Mouse (Mus musculus) fat pad, adult 2 months (tissue): ENCODE data around the gene Fyn.

Experiments used
- DNase-seq: peaks from one replicate; pipeline ENCODE4 v3.0.0-alpha.2; 2011; ENCODE audit warnings: low read depth, low spot score; ENCODE audit errors: extremely low read depth

Gene Fyn

GRCm38 (mm10) chr10:39503331-39503730, 134.7 kb downstream of the Fyn start:
- no peak for DNase-seq

DNA sequence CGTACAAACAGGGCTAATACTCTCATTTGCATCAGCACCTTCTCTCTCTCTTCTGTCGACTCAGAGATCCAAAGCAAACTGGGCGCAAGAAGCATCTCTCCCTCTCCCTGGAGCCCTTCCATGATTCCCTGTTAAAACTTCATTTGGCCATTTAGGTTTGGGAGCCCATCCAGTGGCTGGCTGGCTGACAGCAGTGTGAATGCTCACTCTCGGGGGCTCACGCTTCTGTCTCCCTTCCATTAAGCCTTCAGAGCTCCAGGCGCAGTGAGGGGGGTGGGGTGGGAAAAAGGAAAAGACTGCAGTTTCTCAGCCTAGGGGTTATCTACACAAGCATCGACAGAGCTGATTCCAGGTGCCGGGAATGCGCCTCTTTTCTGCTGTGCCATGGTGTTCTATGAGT, 136.4 kb downstream of the Fyn start:
- DNase-seq = no peak

GRCm38 (mm10) chr10:39505621-39506020, 137.0 kb downstream of the Fyn start:
- no peak for DNase-seq

DNA sequence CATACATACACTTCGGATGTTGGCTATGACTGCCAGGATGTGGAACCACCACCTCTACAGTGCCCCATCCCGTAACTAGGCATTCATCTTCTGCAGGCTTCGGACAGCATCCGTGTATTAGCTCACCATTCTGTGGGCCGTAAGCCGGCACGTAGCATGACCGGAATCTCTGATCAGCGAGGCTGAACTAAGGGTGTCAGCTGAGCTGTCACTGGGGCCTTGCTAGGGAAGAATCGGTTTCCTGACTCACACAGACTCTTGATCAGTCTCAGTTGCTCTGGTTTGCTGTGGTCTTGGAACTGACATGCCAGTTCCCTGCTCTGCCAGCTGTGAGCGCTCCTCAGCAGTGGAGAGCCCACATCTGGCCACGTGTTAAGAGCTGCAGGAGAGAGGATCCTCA, 137.7 kb downstream of the Fyn start:
- DNase-seq = no peak

GRCm38 (mm10) chr10:39506831-39507230, 138.2 kb downstream of the Fyn start:
- no peak for DNase-seq

GRCm38 (mm10) chr10:39508801-39509200, 140.1 kb downstream of the Fyn start:
- DNase-seq = no peak

GRCm38 (mm10) chr10:39509937-39510336, 141.3 kb downstream of the Fyn start:
- DNase-seq = no peak

DNA sequence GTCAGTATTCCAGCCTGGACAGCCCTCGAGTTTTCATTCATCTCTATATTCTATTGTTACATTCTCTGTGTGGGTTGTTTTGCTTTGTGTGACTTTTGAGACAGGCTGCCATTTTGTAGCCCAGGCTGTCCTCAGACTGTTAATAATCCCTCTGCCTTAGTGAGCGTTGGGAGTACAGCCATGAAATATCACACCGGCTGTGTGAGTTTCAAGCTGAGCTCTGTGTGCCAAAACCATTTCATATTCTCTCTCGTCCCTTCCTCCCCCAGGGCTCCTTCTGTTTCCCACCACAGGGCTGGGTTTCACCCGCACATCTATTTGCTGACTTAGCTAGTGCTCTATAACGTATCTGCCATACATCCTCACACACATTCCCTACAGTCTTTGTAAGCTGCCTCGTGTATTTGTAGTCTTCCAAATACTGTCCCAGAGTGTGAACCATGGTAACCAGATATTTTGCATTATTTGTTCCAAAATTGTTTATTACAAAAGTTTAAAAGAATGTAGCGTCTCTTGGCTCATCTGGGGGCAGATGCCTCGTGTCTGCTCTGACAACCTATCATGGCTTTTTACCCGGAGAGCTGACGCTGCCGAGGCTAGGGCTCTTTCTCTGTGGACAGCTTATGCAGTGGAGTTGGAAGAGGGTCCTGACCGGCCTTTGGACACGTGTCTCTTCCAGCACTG, 144.1 kb downstream of the Fyn start:
- DNase-seq = no peak

DNA sequence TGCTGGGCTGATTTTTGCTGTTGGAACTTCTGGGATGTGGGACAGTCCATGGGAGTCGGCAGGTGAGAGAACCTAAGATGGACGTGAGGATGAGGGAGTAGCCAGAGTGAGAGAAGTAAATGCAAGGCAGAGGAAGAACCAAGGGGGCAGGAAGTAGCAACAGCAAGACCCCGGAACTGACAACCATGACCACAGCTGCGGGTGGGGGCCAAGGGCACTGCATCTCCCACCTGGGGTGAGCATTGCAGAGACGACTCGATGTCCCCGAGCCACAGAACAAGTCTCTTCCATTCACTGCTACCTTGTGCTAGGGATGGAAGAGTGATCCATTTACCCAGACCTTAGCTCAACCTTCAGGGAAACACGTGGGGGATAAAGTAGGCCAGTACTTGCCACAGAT, 146.3 kb downstream of the Fyn start:
- DNase-seq = no peak

DNA sequence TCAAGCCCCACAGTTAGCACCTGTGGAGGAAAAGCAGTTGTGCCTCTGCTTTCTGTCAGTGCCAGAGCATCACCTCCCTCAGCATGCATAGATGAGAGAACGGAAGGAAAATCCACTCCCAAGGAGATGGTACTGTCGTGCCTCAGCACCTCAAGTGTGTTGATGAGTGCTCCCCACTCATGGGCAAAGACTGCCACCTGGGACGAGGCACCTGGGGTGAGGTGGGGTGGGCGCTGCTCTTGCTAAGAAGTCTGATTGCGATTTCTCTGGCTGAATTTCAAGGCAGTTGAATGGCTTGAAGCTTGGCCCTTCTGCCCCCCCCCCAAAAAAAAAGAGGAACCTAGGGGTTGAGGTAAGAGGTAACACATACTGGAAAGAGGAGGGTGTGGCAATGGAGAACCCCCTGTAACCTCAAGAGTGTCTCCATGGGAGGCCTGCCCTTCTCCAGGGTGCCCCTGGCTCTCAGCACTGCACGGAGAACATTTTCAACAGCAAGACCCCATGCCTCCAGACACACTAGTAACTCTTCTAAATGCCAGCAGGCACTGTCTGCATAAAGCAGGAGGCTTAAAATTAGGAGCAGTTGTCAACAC, 148.0 kb downstream of the Fyn start:
- DNase-seq = no peak

GRCm38 (mm10) chr10:39517375-39517774, 148.7 kb downstream of the Fyn start:
- DNase-seq = no peak

DNA sequence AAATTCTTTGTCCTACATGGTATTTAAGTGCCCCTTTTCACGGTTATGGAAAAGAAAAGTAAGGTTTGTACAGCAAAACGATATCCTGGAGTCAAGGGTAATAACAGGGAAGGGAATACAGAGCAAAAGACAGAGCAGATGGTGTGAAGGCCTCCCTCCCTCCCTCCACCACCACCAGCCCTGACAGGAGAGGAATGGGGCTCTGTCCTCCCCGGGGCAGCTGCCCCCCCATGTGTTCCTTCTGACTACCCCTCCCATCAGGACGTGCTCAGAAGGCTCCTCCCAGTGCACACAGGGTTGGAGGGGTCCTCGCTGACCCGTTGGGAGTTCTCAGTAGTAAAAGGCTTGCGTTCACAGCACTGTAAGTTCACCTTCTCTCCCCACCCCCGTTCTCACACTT, 149.6 kb downstream of the Fyn start:
- DNase-seq = no peak

- DNase-seq = no peak
These were observed 150.2 kb downstream of the Fyn start for GRCm38 (mm10) chr10:39518859-39519258.

DNA sequence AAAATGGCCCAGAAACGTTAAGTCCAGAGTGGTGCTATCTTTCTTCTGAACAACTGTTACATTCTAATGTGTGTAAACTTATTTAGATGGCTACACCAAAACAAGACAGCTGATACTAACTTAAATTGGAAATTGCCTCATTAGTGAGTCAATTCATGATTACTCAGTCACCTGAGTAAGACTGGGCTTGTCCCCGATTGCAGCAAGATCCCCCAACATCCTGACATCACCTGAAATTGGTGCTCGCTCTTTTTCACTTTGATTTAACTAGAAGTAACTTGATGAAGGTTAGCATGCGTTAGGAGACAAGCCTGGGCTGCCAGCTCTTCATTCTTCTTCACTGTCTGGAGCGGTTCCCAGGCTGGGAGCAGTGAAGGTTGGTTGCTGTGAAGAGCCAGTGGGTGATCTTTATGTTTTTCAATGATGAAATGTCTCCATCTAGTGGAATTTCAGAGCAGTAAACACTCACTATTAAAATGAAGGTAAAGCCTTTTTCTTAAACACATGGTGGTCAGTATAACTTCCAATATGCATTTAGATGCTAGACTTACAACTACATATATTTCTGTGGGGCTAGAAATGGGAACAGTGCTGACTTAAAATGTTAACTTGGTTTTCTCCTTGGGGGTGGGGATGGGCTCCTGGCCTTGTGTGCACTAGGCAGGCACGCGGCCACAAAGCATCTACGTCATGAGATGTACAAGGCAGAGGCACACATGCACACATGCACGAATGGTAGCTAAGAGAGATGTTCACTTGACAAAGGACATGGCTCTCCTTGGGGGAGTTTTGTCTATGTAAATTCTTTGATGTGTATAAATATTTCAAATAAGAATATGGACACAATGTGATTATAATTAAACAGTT, 151.7 kb downstream of the Fyn start:
- no peak for DNase-seq

DNA sequence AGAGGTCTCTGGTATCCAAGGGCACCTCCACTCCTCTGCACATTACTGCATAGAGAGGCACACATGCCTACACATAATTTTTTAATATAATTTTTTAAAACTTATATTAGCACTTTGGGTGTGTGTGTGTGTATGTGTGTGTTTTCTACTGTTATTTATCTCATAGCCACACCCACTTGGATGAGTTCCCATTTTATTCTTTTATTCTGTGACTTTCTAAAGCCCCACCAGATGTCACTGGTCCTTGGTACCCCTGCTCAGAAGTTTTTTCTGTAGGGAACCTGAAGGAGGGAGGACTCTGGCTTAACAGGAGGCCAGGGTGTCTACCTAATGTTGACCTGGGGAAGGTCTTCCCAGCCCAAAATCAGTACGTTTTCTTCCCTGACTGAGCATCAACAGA, 152.7 kb downstream of the Fyn start:
- DNase-seq = no peak

GRCm38 (mm10) chr10:39521861-39522391, 153.3 kb downstream of the Fyn start:
- DNase-seq = no peak

DNA sequence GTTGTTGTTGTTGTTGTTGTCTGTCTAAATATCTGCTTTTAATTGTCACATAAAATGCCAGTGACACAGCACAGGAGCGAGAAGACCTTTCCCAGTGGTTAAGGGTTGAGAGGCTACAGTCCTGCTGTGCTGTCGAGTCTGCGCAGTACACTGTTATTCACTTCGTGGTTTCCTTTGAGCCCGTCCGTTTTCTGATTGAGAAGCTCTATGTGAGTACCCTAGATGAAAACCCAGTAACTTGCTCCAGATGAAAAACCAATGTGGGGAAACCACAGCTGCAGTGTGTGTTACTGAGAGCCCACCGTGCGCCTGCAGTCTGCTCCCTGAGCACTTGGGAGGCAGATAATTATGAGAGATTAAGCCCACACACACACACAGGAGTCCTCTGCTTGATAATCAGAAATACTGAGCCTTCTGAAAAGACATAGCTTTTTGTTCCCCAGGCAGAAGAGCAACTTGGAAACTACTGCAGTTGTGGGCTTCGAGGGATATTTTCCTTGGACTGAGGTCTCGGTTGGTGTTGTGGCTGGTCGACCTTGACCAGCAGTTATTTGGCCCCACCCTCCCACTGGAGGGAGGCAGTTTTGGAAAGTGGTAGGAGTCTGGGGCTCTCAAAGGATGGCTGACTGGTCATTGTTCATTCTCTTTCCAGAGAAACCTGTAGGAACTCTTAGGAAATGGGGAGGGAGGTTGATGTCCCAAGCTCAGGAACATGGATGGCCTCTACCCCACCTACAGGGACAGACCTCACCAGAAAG, 154.4 kb downstream of the Fyn start:
- DNase-seq = no peak

- no peak for DNase-seq
These were observed 155.7 kb downstream of the Fyn start for GRCm38 (mm10) chr10:39524355-39524754.

DNA sequence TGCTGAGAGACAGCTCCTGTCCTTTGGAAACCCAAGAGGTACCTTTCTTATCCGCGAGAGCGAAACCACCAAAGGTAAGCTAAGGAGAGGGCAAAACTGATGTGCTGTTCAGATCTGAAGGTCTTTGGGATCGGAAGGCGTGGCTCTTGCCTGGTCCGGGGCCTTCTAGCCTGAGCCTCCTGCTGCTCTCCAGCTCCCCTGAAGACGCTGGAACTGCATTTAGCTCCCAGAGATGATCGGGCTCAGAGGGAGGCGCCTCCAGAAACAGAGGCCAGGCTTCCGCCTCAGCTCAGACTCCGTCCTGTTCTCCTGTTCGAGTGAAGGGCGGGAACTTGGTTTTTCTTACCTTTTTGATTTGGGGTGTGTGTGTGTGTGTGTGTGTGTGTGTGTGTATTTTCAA, 156.8 kb downstream of the Fyn start:
- no peak for DNase-seq

- no peak for DNase-seq
These were observed 158.5 kb downstream of the Fyn start for GRCm38 (mm10) chr10:39527113-39527512.

DNA sequence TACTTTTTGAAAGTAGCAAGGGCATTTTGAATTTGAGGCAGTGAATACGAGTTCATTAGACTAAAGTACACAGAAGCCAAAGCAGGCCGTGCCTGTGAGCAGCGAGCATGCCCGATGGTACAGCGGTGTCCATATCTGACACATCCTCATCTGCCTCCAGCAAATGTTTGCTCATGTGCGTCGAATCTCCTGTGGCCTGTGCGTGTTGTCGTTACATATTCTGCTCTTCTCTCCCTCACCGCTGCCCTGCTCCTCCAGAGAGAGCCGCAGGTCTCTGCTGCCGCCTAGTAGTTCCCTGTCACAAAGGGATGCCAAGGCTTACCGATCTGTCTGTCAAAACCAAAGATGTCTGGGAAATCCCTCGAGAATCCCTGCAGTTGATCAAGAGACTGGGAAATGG, 160.5 kb downstream of the Fyn start:
- DNase-seq = no peak
